Mouse (Mus musculus): Measurements from ENCODE around the gene Cntnap5a.

Cntnap5a gene

GRCm38 (mm10) chr1:115684518-115685368, at the start of gene Cntnap5a:
Gene Cntnap5a, plus strand, starts transcription at chr1:115684756.
- DNase-seq (ENCODE audit: low read depth) = no peak

GRCm38 (mm10) chr1:115646921-115647320, 37.6 kb upstream of the Cntnap5a start:
- no peak for DNase-seq (ENCODE audit: low read depth)

DNA sequence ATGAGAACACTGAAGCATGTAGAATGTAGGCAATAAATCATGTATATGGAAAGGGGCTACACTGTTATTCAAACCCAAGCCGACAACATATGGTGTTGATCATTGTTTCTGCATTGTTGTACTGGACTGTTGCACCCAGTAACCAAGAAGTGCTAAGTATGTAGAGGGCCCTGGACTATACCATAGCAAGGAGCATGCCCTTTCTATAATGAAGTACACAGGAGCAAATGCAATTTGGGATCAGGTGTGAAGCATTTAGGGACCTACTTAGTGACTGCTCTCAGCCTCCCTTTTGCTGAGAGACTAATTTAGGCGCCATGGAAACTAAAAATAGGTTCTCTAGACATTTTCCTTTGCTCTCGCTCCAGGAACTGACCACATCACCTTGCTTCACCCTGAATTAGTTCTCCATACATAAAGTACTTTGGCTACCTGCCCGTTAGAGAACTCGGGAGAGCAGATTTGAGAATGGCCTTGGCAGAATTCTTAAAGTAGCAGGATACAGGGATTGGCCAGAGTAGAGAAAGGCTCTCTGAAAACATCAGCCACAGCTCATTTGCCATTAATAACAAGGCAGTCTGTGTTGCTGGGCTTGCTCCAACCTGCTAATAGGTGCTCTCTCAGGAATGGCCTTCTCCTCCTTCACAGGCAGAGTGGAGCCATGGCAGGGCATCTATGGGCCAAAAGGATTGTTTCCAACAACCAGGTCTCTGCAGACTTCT, 26.1 kb upstream of the Cntnap5a start:
- no peak for DNase-seq (ENCODE audit: low read depth)

GRCm38 (mm10) chr1:115686494-115686893, 1.9 kb downstream of the Cntnap5a start:
- DNase-seq (ENCODE audit: low read depth) = no peak

DNA sequence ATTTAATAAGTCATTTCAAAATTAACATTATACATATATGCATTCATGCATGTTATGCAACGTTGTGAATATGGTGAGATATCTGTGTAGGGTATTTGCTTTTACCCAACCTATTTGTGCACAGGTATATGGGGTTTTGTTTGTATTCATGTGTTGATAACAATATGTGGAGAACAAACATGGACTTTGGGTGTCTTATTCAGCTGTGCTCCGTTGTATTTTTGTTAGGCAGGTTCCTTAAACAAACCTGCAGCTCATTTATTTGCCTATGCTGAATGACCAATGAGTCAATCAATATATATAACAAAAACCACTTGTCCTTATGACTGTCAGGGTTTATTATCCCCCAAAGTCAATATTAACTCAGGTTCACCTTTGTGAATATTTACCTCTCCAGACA, 15.2 kb downstream of the Cntnap5a start:
- DNase-seq (ENCODE audit: low read depth) = no peak

DNA sequence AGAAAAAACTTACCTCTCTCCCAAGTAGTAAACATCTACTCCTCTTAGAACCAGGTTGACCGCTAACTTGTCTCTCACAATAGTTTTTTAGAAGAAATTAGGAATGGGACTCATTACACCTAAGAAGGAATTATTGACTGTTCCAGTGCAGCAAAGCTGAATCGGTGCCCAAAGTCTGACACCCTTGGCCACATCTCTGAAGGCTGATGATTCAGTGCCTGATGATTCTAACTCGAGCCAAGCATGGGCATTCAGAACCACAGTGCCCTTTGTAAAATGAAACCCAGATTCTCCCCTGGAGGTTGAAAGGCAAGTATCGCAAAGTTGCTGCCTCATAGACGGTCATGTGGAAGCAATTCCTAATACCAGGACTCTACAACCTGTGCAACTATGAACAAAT, 58.0 kb downstream of the Cntnap5a start:
- DNase-seq (ENCODE audit: low read depth) = no peak

DNA sequence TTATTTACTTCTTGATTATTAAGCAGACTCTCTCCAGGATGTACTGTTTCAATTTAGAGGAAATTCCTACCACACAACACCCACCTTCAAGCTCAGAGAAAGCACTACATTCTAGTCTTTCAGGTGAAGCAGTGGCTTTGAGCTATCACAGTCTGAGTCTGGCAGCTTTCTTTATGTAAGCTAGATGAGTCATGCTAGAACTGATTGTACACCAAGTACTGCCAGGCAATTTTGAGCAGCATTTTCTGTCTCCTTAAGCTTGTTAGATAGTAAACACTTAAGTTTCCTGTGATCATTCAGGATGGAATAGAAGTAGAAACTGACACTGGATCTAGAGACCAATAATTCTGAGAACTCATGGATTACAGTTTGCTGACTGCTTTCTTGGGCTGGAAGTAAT, 61.0 kb downstream of the Cntnap5a start:
- no peak for DNase-seq (ENCODE audit: low read depth)

- no peak for DNase-seq (ENCODE audit: low read depth)
Observed at GRCm38 (mm10) chr1:115784737-115785136, 100.2 kb downstream of the Cntnap5a start.

GRCm38 (mm10) chr1:115842591-115842990, 158.0 kb downstream of the Cntnap5a start:
- no peak for DNase-seq (ENCODE audit: low read depth)

DNA sequence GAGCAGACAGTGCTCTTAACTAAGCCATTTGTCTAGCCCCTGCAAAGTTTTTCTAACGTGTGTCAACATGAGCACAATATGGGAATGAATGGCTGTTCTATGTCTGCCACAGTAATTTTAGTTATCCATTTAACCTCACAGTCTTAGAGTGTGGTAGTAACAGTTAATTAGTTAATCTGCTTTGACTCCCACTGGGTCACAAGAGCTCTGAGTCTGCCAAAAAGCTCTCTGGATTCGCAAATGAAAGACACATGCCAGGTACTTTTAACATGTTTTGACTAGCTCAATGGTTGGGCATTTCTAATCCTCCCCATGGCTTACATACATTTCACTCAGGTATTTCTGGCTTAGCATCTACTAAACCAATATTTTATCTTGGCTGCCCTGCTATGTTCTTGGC, 163.0 kb downstream of the Cntnap5a start:
- DNase-seq (ENCODE audit: low read depth) = no peak

- DNase-seq (ENCODE audit: low read depth) = no peak
Observed at GRCm38 (mm10) chr1:115852206-115852605, 167.7 kb downstream of the Cntnap5a start.

- no peak for DNase-seq (ENCODE audit: low read depth)
Observed at GRCm38 (mm10) chr1:115918396-115918795, 233.8 kb downstream of the Cntnap5a start.

- no peak for DNase-seq (ENCODE audit: low read depth)
Observed at GRCm38 (mm10) chr1:115925953-115926665, 241.6 kb downstream of the Cntnap5a start.

- no peak for DNase-seq (ENCODE audit: low read depth)
Observed at GRCm38 (mm10) chr1:115932045-115932444, 247.5 kb downstream of the Cntnap5a start.

DNA sequence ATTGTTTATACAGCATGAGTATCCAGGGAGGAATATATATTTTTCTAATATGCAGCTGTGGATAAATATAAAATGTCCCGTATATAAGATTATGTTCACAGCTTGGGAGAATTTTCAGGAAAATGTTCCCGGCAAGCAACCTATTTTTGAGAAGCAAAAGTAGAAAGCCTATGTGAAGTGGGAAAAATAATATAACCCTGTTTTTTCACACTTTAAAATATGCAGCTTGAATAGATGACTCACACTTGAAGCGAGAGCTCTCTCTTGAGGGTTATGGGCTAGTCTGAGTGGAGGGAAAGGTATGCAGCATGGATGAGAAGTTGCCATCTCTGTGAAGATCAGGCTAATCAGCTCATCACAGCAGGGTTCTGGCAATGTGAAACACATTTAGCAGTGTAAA, 261.3 kb downstream of the Cntnap5a start:
- no peak for DNase-seq (ENCODE audit: low read depth)

GRCm38 (mm10) chr1:115956528-115956927, 272.0 kb downstream of the Cntnap5a start:
- DNase-seq (ENCODE audit: low read depth) = no peak

GRCm38 (mm10) chr1:115964993-115965575, 280.5 kb downstream of the Cntnap5a start:
- no peak for DNase-seq (ENCODE audit: low read depth)

DNA sequence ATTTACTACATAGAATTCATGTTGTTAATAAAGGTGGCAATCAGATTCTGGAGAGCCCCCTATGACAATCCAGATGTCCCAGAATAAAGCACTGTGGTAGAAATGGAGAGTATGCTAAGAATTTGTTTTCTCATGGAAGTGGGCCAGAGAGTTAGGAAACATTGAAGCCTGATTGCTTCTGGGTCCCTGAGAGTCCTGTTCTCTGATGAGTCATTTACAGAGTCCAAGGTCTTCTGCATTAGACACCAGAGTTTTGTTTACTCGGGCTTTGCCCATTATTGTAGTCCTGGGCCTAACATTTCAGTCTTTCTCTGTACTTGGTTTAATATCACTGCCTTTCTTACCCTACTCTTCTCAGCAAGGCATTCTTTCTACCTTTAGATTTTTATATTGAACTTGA, 305.6 kb downstream of the Cntnap5a start:
- no peak for DNase-seq (ENCODE audit: low read depth)

DNA sequence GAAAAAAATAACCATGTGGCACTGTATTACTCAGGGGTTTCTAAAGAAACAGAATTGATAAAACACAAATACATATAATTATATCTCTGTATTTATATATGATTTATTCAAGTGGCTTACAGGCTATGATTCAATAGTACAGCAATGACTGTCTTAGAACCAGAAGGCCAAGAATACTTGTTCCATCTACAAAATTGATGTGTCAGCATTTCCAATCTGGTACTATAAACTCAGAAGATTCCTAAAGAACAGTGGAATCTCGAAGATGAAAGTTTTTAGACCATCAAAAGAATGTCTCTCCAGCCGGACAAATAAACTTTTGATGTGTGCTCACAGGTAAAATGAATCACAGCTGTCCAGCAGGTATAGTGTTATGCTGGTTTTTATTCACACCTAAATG, 331.2 kb downstream of the Cntnap5a start:
- no peak for DNase-seq (ENCODE audit: low read depth)

DNA sequence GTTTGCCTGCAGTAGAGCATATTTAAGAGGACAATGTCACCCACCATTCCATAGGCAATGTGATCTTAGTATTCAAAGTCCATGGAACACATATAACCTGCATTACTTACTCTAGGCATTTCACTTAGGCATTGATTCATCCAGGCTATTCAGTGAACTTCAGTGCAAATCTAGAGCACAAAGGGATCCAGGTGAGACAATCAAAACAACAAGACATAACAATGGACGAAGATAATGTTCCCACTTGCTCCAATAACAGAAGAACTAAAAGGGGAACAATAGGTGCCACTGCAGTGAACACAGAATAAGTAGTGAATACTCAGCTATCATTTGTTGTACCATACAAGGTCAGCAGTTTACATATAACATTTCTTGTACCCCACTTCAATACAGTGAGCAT, 345.1 kb downstream of the Cntnap5a start:
- DNase-seq (ENCODE audit: low read depth) = no peak

DNA sequence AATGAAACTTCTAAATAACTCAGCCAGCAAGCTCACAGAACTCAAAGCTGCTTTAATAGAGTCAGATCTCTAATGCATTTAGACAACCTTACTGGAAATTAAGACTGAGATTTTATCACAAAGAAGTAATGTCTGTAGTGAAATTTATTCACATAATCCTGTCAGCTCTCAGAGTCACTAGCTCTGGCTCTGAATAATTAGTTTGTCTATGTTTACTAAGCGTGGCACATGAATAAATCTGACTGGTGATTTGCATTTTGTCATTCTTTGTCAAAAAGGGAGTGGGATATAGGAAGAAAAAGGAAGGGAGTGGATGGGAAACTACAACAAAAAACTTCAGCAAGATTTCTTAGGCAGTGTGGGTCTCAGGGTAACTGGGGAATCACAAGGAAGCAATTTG, 351.3 kb downstream of the Cntnap5a start:
- DNase-seq (ENCODE audit: low read depth) = no peak

DNA sequence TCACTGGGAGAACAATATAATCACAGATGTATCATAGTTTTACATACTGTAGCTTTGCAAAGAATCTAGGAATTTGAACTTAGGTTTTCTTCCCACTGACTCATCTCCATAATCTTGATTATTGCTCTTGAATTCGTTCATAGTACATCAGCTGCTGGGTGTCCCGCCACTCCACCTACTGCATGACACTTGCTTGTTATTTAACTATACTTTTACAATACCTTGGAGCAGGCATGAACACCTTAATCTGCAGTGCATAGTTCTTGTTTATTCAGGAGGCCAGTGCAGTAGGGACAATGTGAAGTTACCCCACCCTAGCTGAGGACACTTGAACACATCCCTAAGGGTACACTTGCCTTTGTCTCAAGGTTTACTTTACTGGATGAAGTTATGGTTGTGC, 352.3 kb downstream of the Cntnap5a start:
- DNase-seq (ENCODE audit: low read depth) = no peak
